Mouse (Mus musculus) CH12.LX (cell line): ENCODE measurements around the gene Iqgap1. TPM values are rescaled to one million over a fixed set of nuclear protein-coding genes. Genes with fewer than 3 reads are reported as not detected.

ENCODE experiments used
- DNase-seq: peaks from one replicate; pipeline ENCODE4 v3.0.0-alpha.2; 2013; ENCODE audit errors: extremely low read depth
- H3K27ac ChIP-seq: 2 replicates; pipeline ENCODE4 v1.5.1; 2012; ENCODE audit warnings: low read depth, mild to moderate bottlenecking, control low read depth, moderate library complexity; ENCODE audit not compliant: insufficient read depth
- H3K27me3 ChIP-seq: replicated peaks from 2 replicates; pipeline ENCODE3; 2012; ENCODE audit warnings: inconsistent platforms
- H3K36me3 ChIP-seq, 2 experiments: replicated peaks in 1 of 2; 2 replicates each; pipeline versions ENCODE3 to v1.6.1; 2012; ENCODE audit warnings: inconsistent platforms in 1 of 2, low read length in 1 of 2, mild to moderate bottlenecking in 1 of 2, mixed read lengths in 1 of 2, moderate library complexity in 1 of 2; ENCODE audit not compliant: control insufficient read depth in 1 of 2, insufficient read depth in 1 of 2
- H3K4me1 ChIP-seq, 2 experiments: 2 replicates each; pipeline ENCODE4 v1.6.1; 2012; ENCODE audit warnings: inconsistent platforms in 1 of 2, moderate library complexity in 1 of 2; ENCODE audit not compliant: insufficient read depth in 2 of 2, control insufficient read depth in 1 of 2
- H3K4me2 ChIP-seq: 2 replicates; pipeline ENCODE4 v1.6.1; 2012; ENCODE audit warnings: low read depth, mild to moderate bottlenecking, control low read depth; ENCODE audit not compliant: poor library complexity, insufficient read depth, severe bottlenecking
- H3K4me3 ChIP-seq, 3 experiments: fragments of 150-350 bp in 1 of 3; sonication (generic) in 1 of 3; replicated peaks in 1 of 3; 2 replicates each; pipeline versions ENCODE3 to v1.5.1; 2011 to 2012; ENCODE audit warnings: low read depth in 2 of 3, low read length in 2 of 3, mild to moderate bottlenecking in 2 of 3, moderate library complexity in 2 of 3, control low read depth in 1 of 3, improper control_type of control experiment in 1 of 3, inconsistent platforms in 1 of 3, mixed read lengths in 1 of 3; ENCODE audit not compliant: poor library complexity in 1 of 3
- H3K79me2 ChIP-seq: replicated peaks from 2 replicates; pipeline ENCODE4 v1.6.1; 2012; ENCODE audit warnings: mild to moderate bottlenecking, moderate library complexity; ENCODE audit not compliant: control insufficient read depth, poor library complexity, insufficient read depth, severe bottlenecking; ENCODE audit errors: extremely low read depth
- H3K9ac ChIP-seq: 2 replicates; pipeline ENCODE4 v1.6.1; 2012; ENCODE audit warnings: low read depth, mild to moderate bottlenecking, control low read depth, moderate library complexity; ENCODE audit not compliant: insufficient read depth
- H3K9me3 ChIP-seq: replicated peaks from 2 replicates; pipeline ENCODE3; 2012; ENCODE audit warnings: low read length, inconsistent platforms, mixed read lengths
- BHLHE40 ChIP-seq: IDR thresholded peaks from 2 replicates; pipeline ENCODE4 v1.6.1; 2011; ENCODE audit warnings: mild to moderate bottlenecking, low read depth, low read length, improper control_type of control experiment
- CHD1 ChIP-seq: IDR thresholded peaks from 2 replicates; pipeline ENCODE4 v1.6.1; 2012; ENCODE audit warnings: low read depth, low read length, improper control_type of control experiment, inconsistent platforms
- CHD2 ChIP-seq: IDR thresholded peaks from 2 replicates; pipeline ENCODE4 v1.6.1; 2011; ENCODE audit warnings: low read length, improper control_type of control experiment
- CTCF ChIP-seq, 2 experiments: IDR thresholded peaks in 1 of 2; conservative IDR thresholded peaks in 1 of 2; 2 replicates each; pipeline ENCODE4 v1.5.1; 2011 to 2012; ENCODE audit warnings: low read depth in 2 of 2, low read length in 2 of 2, improper control_type of control experiment in 1 of 2, inconsistent platforms in 1 of 2, mild to moderate bottlenecking in 1 of 2, moderate library complexity in 1 of 2
- ELF1 ChIP-seq: IDR thresholded peaks from 2 replicates; pipeline ENCODE4 v1.6.1; 2014; ENCODE audit warnings: low read depth, mild to moderate bottlenecking, inconsistent platforms, low read length, improper control_type of control experiment
- EP300 ChIP-seq: IDR thresholded peaks from 2 replicates; pipeline ENCODE4 v1.6.1; 2011; ENCODE audit warnings: low read length, improper control_type of control experiment
- GABPA ChIP-seq: IDR thresholded peaks from 2 replicates; pipeline ENCODE4 v1.6.1; 2012; ENCODE audit warnings: low read depth, low read length, improper control_type of control experiment, inconsistent platforms; ENCODE audit not compliant: insufficient replicate concordance
- HCFC1 ChIP-seq: IDR thresholded peaks from 2 replicates; pipeline ENCODE4 v1.6.1; 2012; ENCODE audit warnings: low read depth, mild to moderate bottlenecking, inconsistent platforms, low read length, improper control_type of control experiment
- IRF4 ChIP-seq: IDR thresholded peaks from 2 replicates; pipeline ENCODE4 v1.6.1; 2014; ENCODE audit warnings: low read depth, mild to moderate bottlenecking, inconsistent platforms, low read length, improper control_type of control experiment
- JUN ChIP-seq: IDR thresholded peaks from 2 replicates; pipeline ENCODE4 v1.6.1; 2011; ENCODE audit warnings: low read depth, mild to moderate bottlenecking, low read length, improper control_type of control experiment, moderate library complexity; ENCODE audit not compliant: insufficient read depth
- JUND ChIP-seq: conservative IDR thresholded peaks from 2 replicates; pipeline ENCODE4 v1.6.1; 2011; ENCODE audit warnings: low read depth, low read length, improper control_type of control experiment
- KAT2A ChIP-seq: IDR thresholded peaks from 2 replicates; pipeline ENCODE4 v1.6.1; 2012; ENCODE audit warnings: low read length, improper control_type of control experiment, inconsistent platforms; ENCODE audit not compliant: insufficient replicate concordance
- MAFK ChIP-seq: IDR thresholded peaks from 2 replicates; pipeline ENCODE4 v1.6.1; 2011; ENCODE audit warnings: low read length, improper control_type of control experiment; ENCODE audit not compliant: insufficient replicate concordance
- MAX ChIP-seq: IDR thresholded peaks from 2 replicates; pipeline ENCODE4 v1.6.1; 2011; ENCODE audit warnings: low read length, improper control_type of control experiment
- MAZ ChIP-seq: IDR thresholded peaks from 2 replicates; pipeline ENCODE4 v1.6.1; 2012; ENCODE audit warnings: low read depth, mild to moderate bottlenecking, inconsistent platforms, low read length, improper control_type of control experiment, moderate library complexity
- MEF2A ChIP-seq: IDR thresholded peaks from 2 replicates; pipeline ENCODE4 v1.6.1; 2014; ENCODE audit warnings: low read depth, mild to moderate bottlenecking, inconsistent platforms, low read length, improper control_type of control experiment, borderline replicate concordance
- MXI1 ChIP-seq: IDR thresholded peaks from 2 replicates; pipeline ENCODE4 v1.6.1; 2011; ENCODE audit warnings: mild to moderate bottlenecking, low read depth, low read length, improper control_type of control experiment
- NRF1 ChIP-seq: IDR thresholded peaks from 2 replicates; pipeline ENCODE4 v1.6.1; 2014; ENCODE audit warnings: low read depth, mild to moderate bottlenecking, inconsistent platforms, low read length, improper control_type of control experiment, moderate library complexity
- PAX5 ChIP-seq: IDR thresholded peaks from 2 replicates; pipeline ENCODE4 v1.6.1; 2012; ENCODE audit warnings: low read length, inconsistent platforms, mixed read lengths
- POLR2A ChIP-seq: IDR thresholded peaks from 2 replicates; pipeline ENCODE4 v1.6.1; 2011; ENCODE audit warnings: low read depth, mild to moderate bottlenecking, improper control_type of control experiment, low read length
- POLR2AphosphoS2 ChIP-seq: IDR thresholded peaks from 2 replicates; pipeline ENCODE4 v1.6.1; 2011; ENCODE audit warnings: low read depth, low read length, improper control_type of control experiment
- RCOR1 ChIP-seq: conservative IDR thresholded peaks from 2 replicates; pipeline ENCODE4 v1.6.1; 2012; ENCODE audit warnings: low read depth, mild to moderate bottlenecking, inconsistent platforms, low read length, improper control_type of control experiment
- SIN3A ChIP-seq: IDR thresholded peaks from 2 replicates; pipeline ENCODE4 v1.6.1; 2012; ENCODE audit warnings: low read length, improper control_type of control experiment, inconsistent platforms
- SMC3 ChIP-seq: IDR thresholded peaks from 2 replicates; pipeline ENCODE4 v1.6.1; 2011; ENCODE audit warnings: low read depth, low read length, improper control_type of control experiment
- UBTF ChIP-seq: IDR thresholded peaks from 2 replicates; pipeline ENCODE4 v1.6.1; 2012; ENCODE audit warnings: low read depth, mild to moderate bottlenecking, inconsistent platforms, low read length, improper control_type of control experiment, moderate library complexity
- USF1 ChIP-seq: IDR thresholded peaks from 2 replicates; pipeline ENCODE4 v1.6.1; 2014; ENCODE audit warnings: low read depth, mild to moderate bottlenecking, inconsistent platforms, low read length, improper control_type of control experiment
- USF2 ChIP-seq: conservative IDR thresholded peaks from 2 replicates; pipeline ENCODE4 v1.6.1; 2011; ENCODE audit warnings: low read depth, low read length, improper control_type of control experiment
- ZC3H11A ChIP-seq: IDR thresholded peaks from 2 replicates; pipeline ENCODE4 v1.6.1; 2012; ENCODE audit warnings: low read depth, mild to moderate bottlenecking, inconsistent platforms, low read length, improper control_type of control experiment
- ZKSCAN1 ChIP-seq: IDR thresholded peaks from 2 replicates; pipeline ENCODE4 v1.6.1; 2012; ENCODE audit warnings: low read depth, inconsistent platforms, low read length, improper control_type of control experiment, borderline replicate concordance
- ZMIZ1 ChIP-seq: IDR thresholded peaks from 2 replicates; pipeline ENCODE4 v1.6.1; 2012; ENCODE audit warnings: low read depth, mild to moderate bottlenecking, inconsistent platforms, low read length, improper control_type of control experiment
- dilution Hi-C: fragments of 300-500 bp; cut with MboI; formaldehyde crosslinking; loops from 2 replicates; pipeline ENCODE4 v1.14.3; 2020; ENCODE audit warnings: low sequenced_read_pairs; ENCODE audit not compliant: extremely low pct_unique_long_range_greater_than_20kb, extremely low pct_ligation_motif_present
- in situ Hi-C: fragments of 300-500 bp; cut with MboI; formaldehyde crosslinking; loops from 3 replicates; pipeline ENCODE4 v1.14.3; 2019; ENCODE audit warnings: low sequenced_read_pairs, low pct_ligation_motif_present, low pct_unique_long_range_greater_than_20kb, mixed read lengths
- polyA plus RNA-seq: library from polyadenylated mRNA; unstranded; fragments of >175 nt; gene quantifications from 2 replicates; pipeline ENCODE4 v1.2.1, GENCODE M21; 2012; ENCODE audit warnings: low read depth; ENCODE audit not compliant: insufficient read length
- total RNA-seq, 2 experiments: library from RNA; depleted of rRNA; stranded (reverse); fragments of 300-350 nt in 1 of 2; fragments of >200 nt in 1 of 2; gene quantifications; 2 replicates each; pipeline ENCODE4 v1.2.3; 2012 to 2014

The Iqgap1 gene
- total and polyA plus RNA-seq, 3 experiments = 49.6 to 126 (median 77.0) TPM

- H3K36me3 ChIP-seq = peaks cover 2 to 32% of the 10 kb centered on the region in 2 experiments
- H3K79me2 ChIP-seq = peaks cover 69% of the 10 kb centered on the region
- H3K4me3 ChIP-seq = peak overlapping the region in 1 of 3 experiments; percentile 13
- peaks cover 9% of the 10 kb centered on the region for H3K9me3 ChIP-seq
- no peak for TF ChIP-seq MAX
- no peak for TF ChIP-seq MEF2A
- no peak for TF ChIP-seq ZKSCAN1
- TF ChIP-seq UBTF = no peak
- no peak for TF ChIP-seq KAT2A
- peak; percentile 57; the same call in 1 of the 2 replicates for TF ChIP-seq MXI1
- TF ChIP-seq SMC3 = no peak
- TF ChIP-seq BHLHE40 = no peak
- TF ChIP-seq JUN = no peak
- no peak for TF ChIP-seq CHD2
- TF ChIP-seq MAFK = no peak
- TF ChIP-seq HCFC1 = no peak
- TF ChIP-seq GABPA = no peak
- TF ChIP-seq USF1 = peak; percentile 14; the same call in 1 of the 2 replicates
- TF ChIP-seq PAX5 = no peak
- TF ChIP-seq ZMIZ1 = no peak
- TF ChIP-seq JUND = no peak
- TF ChIP-seq SIN3A = no peak; the same call in 1 of the 2 replicates
- TF ChIP-seq CTCF (conservative IDR thresholded peaks at IDR 0.05 in 1 of 2, IDR thresholded peaks at IDR 0.05 in 1 of 2; ENCODE audit: low read depth in 2 of 2, low read length in 2 of 2) = no peak
- TF ChIP-seq MAZ = no peak
- TF ChIP-seq POLR2AphosphoS2 = 0 out of 2 replicates have a peak, but pooled peaks have one; percentile 61
- TF ChIP-seq CHD1 = 0 out of 2 replicates have a peak, but pooled peaks have one; percentile 33
- no peak for TF ChIP-seq POLR2A
- TF ChIP-seq IRF4 = no peak
- TF ChIP-seq EP300 = no peak
- TF ChIP-seq ELF1 = no peak
- TF ChIP-seq NRF1 = 0 out of 2 replicates have a peak, but pooled peaks have one; percentile 6
- no peak for TF ChIP-seq RCOR1
- TF ChIP-seq USF2 = peak; percentile 39; the same call in 1 of the 2 replicates
- no peak for TF ChIP-seq ZC3H11A
- no peaks in the 10 kb centered on the region for H3K27me3 ChIP-seq
- DNase-seq = no peak
- H3K4me2 ChIP-seq = peak overlapping the region; percentile 72
- in situ Hi-C loops = no loop called here
- H3K9ac ChIP-seq = peak overlapping the region; percentile 41
- dilution Hi-C loops = no loop called here
- H3K27ac ChIP-seq = peak overlapping the region; percentile 86
- H3K4me1 ChIP-seq = peaks cover 43 to 86% of the 10 kb centered on the region in 2 experiments
These were observed 51.8 kb downstream of the Iqgap1 start for GRCm38 (mm10) chr7:80773834-80774614.
